Mouse (Mus musculus): ENCODE data around the gene Rpl41. TPM values are rescaled to one million over a fixed set of nuclear protein-coding genes. Genes with fewer than 3 reads are reported as not detected.
A peak's percentile ranks its signal among the peaks of the same experiment; 100 is the strongest.
"Not testable (repeated sequence)": the region's sequence is repeated elsewhere in the genome, so short reads cannot be mapped to it uniquely, and the experiment has no call there.

Rpl41 gene
- total RNA-seq, 2 experiments from 2014 or later, result 2,741 to 3,076 TPM

GRCm38 (mm10) chr10:128563544-128563943, 14.4 kb upstream of the Rpl41 start:
- no peak for DNase-seq (ENCODE audit: low spot score in 2 of 2)

- no peak for DNase-seq (ENCODE audit: low spot score in 2 of 2)
Measured at GRCm38 (mm10) chr10:128556963-128557362, 7.9 kb upstream of the Rpl41 start.

- DNase-seq (ENCODE audit: low spot score in 2 of 2), result no peak
Measured at GRCm38 (mm10) chr10:128556286-128556685, 7.2 kb upstream of the Rpl41 start.

- DNase-seq (ENCODE audit: low spot score in 2 of 2), result not testable (repeated sequence)
Measured at GRCm38 (mm10) chr10:128555567-128555966, 6.5 kb upstream of the Rpl41 start.

GRCm38 (mm10) chr10:128550144-128550823, 1.2 kb upstream of the Rpl41 start:
- not testable (repeated sequence) for DNase-seq (ENCODE audit: low spot score in 2 of 2)

- DNase-seq (ENCODE audit: low spot score in 2 of 2), result not testable (repeated sequence)
Measured at GRCm38 (mm10) chr10:128549682-128550057, 565 bp upstream of the Rpl41 start.

- DNase-seq (ENCODE audit: low spot score in 2 of 2), result not testable (repeated sequence)
Measured at GRCm38 (mm10) chr10:128548051-128548791, 884 bp downstream of the Rpl41 start.

GRCm38 (mm10) chr10:128547361-128548032, 1.6 kb downstream of the Rpl41 start, which contains the start of gene Zc3h10:
Gene Zc3h10 (minus strand): TSS chr10:128547774.
- peak; percentile 77 to 90 for DNase-seq (ENCODE audit: low spot score in 2 of 2)

DNA sequence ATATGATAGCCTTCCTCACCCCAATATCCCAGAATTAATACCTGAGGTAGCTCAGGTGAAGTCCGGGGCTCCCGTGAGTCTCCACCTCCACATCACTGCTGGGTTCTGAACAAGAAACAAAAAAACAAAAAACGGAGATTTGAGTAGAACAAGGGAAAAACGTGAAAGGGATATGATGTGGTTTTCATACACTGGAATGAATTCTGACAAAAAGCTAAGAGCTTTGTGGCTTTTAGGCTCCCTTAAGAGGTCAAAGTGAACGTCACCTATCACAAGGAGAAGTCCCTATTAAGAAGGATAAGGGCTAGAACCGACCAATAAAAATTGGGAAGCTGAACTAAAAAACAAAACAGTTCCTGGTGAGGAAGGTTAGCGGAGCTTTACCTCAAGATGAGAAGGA, 2.3 kb downstream of the Rpl41 start:
- DNase-seq (ENCODE audit: low spot score in 2 of 2), result no peak

DNA sequence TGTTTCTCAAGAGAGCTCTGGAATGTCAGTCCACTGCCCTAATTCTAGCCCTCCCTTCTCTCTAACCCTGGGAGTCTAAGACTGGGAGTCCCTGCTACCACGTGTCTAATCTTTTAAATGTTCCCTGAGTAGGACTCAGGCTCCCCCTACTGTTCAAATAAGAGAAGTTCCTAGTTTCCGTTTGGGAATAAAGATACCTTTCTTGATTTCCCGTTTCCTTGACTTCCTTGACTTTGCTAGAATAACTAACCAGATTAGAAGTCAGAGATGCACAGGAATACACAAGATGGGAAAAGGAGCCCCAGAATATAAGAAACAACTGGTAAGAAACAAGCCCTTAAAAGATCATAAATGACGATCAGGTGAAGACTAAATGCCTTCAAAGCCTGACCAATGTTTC, 2.7 kb downstream of the Rpl41 start:
- DNase-seq (ENCODE audit: low spot score in 2 of 2), result no peak

DNA sequence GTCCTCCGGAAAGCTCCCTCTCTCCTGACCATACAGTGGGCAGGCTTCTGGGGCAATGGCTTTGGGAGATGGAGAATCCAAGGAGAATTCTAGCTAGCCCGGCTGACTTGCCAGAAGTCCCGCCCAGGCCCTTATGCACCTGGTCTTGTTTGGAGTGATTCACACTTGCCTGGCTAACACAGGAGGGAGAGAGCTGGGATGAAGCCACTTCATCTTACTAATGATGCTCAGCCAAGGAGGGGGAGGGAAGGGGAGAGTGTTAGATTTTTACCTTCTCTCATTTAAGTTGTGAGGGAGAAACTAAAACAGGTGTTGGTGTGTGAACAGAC, 3.6 kb downstream of the Rpl41 start:
- no peak for DNase-seq (ENCODE audit: low spot score in 2 of 2)

DNA sequence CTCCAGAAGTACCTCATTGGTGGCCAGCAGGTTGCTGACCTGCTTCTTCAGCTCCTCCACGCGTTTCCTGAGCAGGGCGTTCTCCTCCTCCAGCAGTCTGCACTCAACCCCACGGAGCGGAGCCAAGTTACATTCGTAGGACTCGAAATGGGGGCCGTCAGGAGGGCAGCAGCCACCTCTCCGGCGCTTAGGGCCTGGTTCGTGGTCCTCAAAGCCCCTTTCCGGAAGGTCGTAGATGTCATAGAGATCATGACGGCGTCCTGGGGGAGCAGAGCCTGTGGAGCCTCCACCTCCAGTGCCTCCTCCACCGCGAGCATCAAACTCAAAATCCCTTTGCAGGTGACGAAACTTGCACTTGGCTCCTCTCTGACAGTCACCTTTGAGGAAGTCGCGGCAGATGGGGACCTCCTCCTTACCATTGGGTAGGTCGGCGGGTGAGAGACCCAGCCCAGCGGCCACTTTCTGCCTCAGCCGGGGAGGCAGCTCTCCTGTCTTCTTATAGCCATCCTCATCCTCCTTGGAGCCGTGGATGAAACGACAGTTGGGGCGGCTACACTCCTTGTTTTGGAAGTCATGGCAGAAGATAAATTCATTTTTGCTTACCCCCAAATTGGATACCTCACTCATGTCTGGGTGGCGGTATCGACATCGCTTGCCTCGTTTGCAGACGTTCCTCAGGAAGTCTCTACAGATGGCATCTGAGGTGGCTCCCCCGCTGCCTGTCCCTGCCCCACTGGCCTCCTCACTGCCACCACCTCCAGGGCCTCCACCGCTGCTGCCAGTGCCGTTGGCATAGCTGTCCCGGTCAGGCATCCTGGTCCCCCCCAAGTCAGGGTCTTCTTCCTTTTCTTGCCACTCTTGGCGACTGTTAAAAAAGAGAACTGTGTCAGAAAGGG, 4.2 kb downstream of the Rpl41 start:
- no peak for DNase-seq (ENCODE audit: low spot score in 2 of 2)

GRCm38 (mm10) chr10:128544151-128544657, 4.9 kb downstream of the Rpl41 start:
- no peak for DNase-seq (ENCODE audit: low spot score in 2 of 2)

DNA sequence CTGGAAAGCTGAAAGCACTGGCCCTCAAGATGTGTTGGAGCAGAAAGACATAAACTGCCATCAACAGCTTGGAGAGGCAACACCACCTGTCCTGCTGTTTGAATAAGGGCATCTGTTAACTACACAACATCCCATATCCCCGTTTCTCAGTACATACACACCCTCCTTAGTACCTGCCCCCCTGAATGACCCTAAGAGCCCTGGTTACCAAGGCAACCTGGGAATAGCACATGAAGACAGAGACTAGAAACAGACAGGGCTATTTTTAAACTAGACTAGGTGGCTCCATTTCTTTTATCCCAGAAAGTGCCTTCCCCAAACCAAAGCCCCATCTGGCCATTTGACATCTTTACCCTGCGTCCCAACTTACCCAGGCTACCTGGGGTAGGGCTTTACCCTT, 6.0 kb downstream of the Rpl41 start:
- no peak for DNase-seq (ENCODE audit: low spot score in 2 of 2)

- DNase-seq (ENCODE audit: low spot score in 2 of 2), result no peak
Measured at GRCm38 (mm10) chr10:128538340-128538870, 10.7 kb downstream of the Rpl41 start.

GRCm38 (mm10) chr10:128536266-128536940, 12.7 kb downstream of the Rpl41 start:
- peak; percentile 73 to 86 for DNase-seq (ENCODE audit: low spot score in 2 of 2)

- DNase-seq (ENCODE audit: low spot score in 2 of 2), result no peak
Measured at GRCm38 (mm10) chr10:128535624-128536265, 13.4 kb downstream of the Rpl41 start.

GRCm38 (mm10) chr10:128535206-128535605, 13.9 kb downstream of the Rpl41 start:
- no peak for DNase-seq (ENCODE audit: low spot score in 2 of 2)

Measured in gastrocnemius, postnatal 4 days (tissue).